Mouse (Mus musculus) ES-E14 (cell line): ENCODE results near the gene Ppp1cb. TPM values are rescaled to one million over a fixed set of nuclear protein-coding genes. Genes with fewer than 3 reads are reported as not detected.

Source experiments
- DNase-seq: peaks from one replicate; pipeline ENCODE4 v3.0.0-alpha.2; 2013; ENCODE audit warnings: low read depth, low spot score
- H3K27ac ChIP-seq: 2 replicates; pipeline ENCODE4 v1.5.1; 2012; ENCODE audit warnings: low read depth, mild to moderate bottlenecking, low read length, moderate library complexity, mixed read lengths; ENCODE audit not compliant: poor library complexity, insufficient read depth, severe bottlenecking
- H3K36me3 ChIP-seq: 2 replicates; pipeline ENCODE4 v1.6.1; 2012; ENCODE audit warnings: mild to moderate bottlenecking, low read length, moderate library complexity, mixed read lengths; ENCODE audit not compliant: control insufficient read depth, poor library complexity, insufficient read depth, severe bottlenecking
- H3K4me1 ChIP-seq, 2 experiments: fragments of 150-350 bp in 1 of 2; sonication (generic) in 1 of 2; 2 replicates each; pipeline ENCODE4 v1.6.1; 2012; ENCODE audit warnings: low read length in 2 of 2, mild to moderate bottlenecking in 1 of 2, mixed read lengths in 1 of 2; ENCODE audit not compliant: control insufficient read depth in 2 of 2, insufficient read depth in 2 of 2, poor library complexity in 1 of 2
- H3K4me3 ChIP-seq, 2 experiments: fragments of 150-350 bp in 1 of 2; sonication (generic) in 1 of 2; 2 replicates each; pipeline ENCODE4 v1.5.1; 2012; ENCODE audit warnings: low read length in 2 of 2, low read depth in 1 of 2, mild to moderate bottlenecking in 1 of 2, mixed read lengths in 1 of 2; ENCODE audit not compliant: insufficient read depth in 1 of 2, poor library complexity in 1 of 2, severe bottlenecking in 1 of 2
- H3K9ac ChIP-seq: 2 replicates; pipeline ENCODE4 v1.6.1; 2012; ENCODE audit warnings: low read depth, mild to moderate bottlenecking, low read length, mixed read lengths; ENCODE audit not compliant: poor library complexity, insufficient read depth, severe bottlenecking
- H3K9me3 ChIP-seq: fragments of 150-350 bp; sonication (generic); 2 replicates; pipeline ENCODE4 v1.6.1; 2012; ENCODE audit warnings: low read depth, mild to moderate bottlenecking, low read length; ENCODE audit not compliant: control insufficient read depth, insufficient read depth
- CHD2 ChIP-seq: IDR thresholded peaks from 2 replicates; pipeline ENCODE4 v1.6.1; 2014; ENCODE audit warnings: mild to moderate bottlenecking, low read depth, low read length, inconsistent platforms
- HCFC1 ChIP-seq: IDR thresholded peaks from 2 replicates; pipeline ENCODE4 v1.6.1; 2012; ENCODE audit warnings: low read length, inconsistent platforms, borderline replicate concordance; ENCODE audit not compliant: insufficient read depth
- MAFK ChIP-seq: IDR thresholded peaks from 2 replicates; pipeline ENCODE4 v1.6.1; 2014; ENCODE audit warnings: mild to moderate bottlenecking, low read depth, low read length, inconsistent platforms; ENCODE audit not compliant: insufficient read depth
- ZC3H11A ChIP-seq: IDR thresholded peaks from 2 replicates; pipeline ENCODE4 v1.6.1; 2012; ENCODE audit warnings: low read depth, mild to moderate bottlenecking, inconsistent platforms, low read length, borderline replicate concordance
- ZNF384 ChIP-seq: IDR thresholded peaks from 2 replicates; pipeline ENCODE4 v1.6.1; 2012; ENCODE audit warnings: low read depth, low read length, inconsistent platforms
- in situ Hi-C, 2 experiments: fragments of 600-800 bp; cut with MboI; formaldehyde crosslinking; loops; one replicate each; pipeline ENCODE4 v1.15.1; 2025; ENCODE audit warnings: low sequenced_read_pairs in 2 of 2, inconsistent platforms in 1 of 2; ENCODE audit not compliant: unreplicated experiment in 2 of 2
- total RNA-seq: library from RNA; depleted of rRNA; stranded (reverse); fragments of 300-350 nt; gene quantifications from 2 replicates; pipeline ENCODE4 v1.2.3, GENCODE M21; 2012

Gene Ppp1cb
- total RNA-seq, 1 experiment, result 108 TPM

DNA sequence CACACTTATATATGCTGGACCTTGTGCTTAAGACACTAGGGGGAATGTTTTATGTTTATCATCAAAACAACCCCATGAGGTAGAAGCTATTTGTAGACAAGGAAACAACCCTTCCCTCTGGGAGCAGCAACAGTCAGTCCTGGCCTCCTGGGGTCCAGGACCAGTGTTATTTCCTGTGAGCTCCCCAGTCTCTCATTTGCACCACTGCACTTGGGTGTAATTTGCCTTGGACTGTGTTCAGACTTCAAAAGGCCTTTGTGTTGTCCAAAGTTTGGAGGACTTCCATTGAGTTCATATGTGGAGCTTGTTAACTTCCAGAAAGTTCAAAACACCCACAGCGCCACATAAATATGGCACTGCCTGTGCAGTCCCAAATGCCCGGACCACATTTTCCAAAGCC, 45.6 kb upstream of the Ppp1cb start:
- no peak overlapping the region for H3K9ac ChIP-seq
- no peak for TF ChIP-seq ZNF384
- TF ChIP-seq CHD2, result no peak
- no peak for TF ChIP-seq MAFK
- TF ChIP-seq HCFC1, result no peak
- TF ChIP-seq ZC3H11A, result no peak
- peaks cover 0 to 22% of the 10 kb centered on the region in 2 experiments; a peak in 2 of 4 replicates for H3K4me1 ChIP-seq
- no peaks in the 10 kb centered on the region for H3K9me3 ChIP-seq
- no peaks in the 10 kb centered on the region for H3K36me3 ChIP-seq
- in situ Hi-C loops, result no loop called here
- no peak overlapping the region for H3K4me3 ChIP-seq
- DNase-seq, result no peak
- no peak overlapping the region; the same call in 1 of the 2 replicates for H3K27ac ChIP-seq

DNA sequence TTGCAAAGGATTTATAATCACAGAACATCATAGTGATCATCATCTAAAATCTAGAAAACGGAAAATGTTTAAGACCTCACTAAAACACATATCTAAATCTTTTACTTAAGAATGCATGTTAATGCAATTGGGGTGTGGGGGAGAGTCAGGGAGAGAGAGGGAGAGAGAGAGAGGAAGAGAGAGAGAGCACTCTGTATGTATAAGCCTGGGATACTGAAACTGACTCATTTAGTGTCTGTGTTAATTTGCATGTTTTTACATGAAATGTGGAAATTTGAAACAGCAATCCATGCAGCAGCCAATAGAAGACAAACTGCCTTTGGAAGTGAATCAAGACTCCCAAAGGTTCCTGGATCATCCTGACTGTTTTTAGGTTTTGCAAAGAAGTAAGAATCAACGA, 45.1 kb upstream of the Ppp1cb start:
- Histone ChIP-seq H3K9me3 (no peaks in the 10 kb centered on the region), H3K4me3 (no peak overlapping the region), H3K36me3 (no peaks in the 10 kb centered on the region), H3K27ac (no peak overlapping the region), H3K9ac (no peak overlapping the region), H3K4me1 (peaks cover 0 to 22% of the 10 kb centered on the region in 2 experiments; a peak in 2 of 4 replicates)
- TF ChIP-seq MAFK (no peak), ZC3H11A (no peak), ZNF384 (no peak), HCFC1 (no peak), CHD2 (no peak)
- in situ Hi-C loops, result no loop called here
- DNase-seq, result no peak

DNA sequence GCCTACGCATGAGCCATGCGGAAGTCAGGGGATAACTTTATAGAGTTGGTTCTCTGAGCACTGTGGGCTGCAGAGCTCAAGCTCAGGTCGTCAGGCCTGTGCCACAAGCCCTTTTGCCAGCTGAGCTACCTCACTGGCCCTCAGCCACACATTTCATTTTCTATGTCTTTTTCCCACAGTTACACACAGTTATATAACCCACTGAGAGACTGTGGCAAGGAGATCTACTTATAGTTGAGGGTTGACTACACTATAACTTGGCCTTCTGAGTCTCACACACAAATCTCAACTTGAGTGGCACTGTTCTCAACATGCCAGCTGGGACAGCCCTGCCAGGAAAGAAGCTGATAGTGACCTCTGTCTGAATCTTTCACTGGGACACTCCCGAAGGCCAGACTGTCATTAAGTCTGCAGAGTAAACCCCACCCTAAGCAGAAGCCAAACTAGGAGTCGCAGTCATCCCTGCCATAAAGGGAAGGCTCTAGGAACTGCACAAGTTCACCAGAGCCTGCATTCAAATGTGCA, 44.1 kb upstream of the Ppp1cb start:
- peaks cover 0 to 22% of the 10 kb centered on the region in 2 experiments; a peak in 2 of 4 replicates for H3K4me1 ChIP-seq
- H3K9me3 ChIP-seq, result no peaks in the 10 kb centered on the region
- no peak for TF ChIP-seq ZC3H11A
- TF ChIP-seq HCFC1, result no peak
- TF ChIP-seq ZNF384, result no peak
- no peak for TF ChIP-seq CHD2
- TF ChIP-seq MAFK, result no peak
- H3K9ac ChIP-seq, result no peak overlapping the region
- H3K27ac ChIP-seq, result no peak overlapping the region
- in situ Hi-C loops, result no loop called here
- DNase-seq, result no peak
- H3K4me3 ChIP-seq, result no peak overlapping the region
- H3K36me3 ChIP-seq, result no peaks in the 10 kb centered on the region

DNA sequence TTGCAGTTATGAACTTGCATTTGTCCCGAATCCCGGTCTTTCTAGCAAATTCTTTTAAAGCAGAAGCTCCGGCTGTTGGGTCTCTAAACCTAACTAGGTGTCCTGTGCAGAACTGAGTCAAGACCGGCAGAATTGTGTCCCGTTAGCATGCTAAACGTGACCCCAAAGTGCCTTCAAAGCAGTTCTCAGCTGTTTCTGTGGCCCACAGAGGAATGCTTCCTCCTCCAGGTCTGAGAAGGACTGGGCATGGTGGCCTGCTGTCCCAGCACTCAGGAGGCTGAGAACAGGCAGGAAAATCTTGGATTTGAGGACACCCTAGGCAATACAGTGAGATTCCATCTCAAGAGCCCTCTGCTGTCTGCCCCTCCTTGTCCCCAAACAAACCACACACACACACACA, 43.1 kb upstream of the Ppp1cb start:
- H3K9me3 ChIP-seq, result no peaks in the 10 kb centered on the region
- H3K4me3 ChIP-seq, result no peak overlapping the region
- peaks cover 0 to 18% of the 10 kb centered on the region in 2 experiments; a peak in 2 of 4 replicates for H3K4me1 ChIP-seq
- H3K36me3 ChIP-seq, result no peaks in the 10 kb centered on the region
- TF ChIP-seq ZNF384 (no peak), ZC3H11A (no peak), MAFK (no peak), CHD2 (no peak), HCFC1 (no peak)
- H3K9ac ChIP-seq, result no peak overlapping the region
- no peak for DNase-seq
- no peak overlapping the region for H3K27ac ChIP-seq
- in situ Hi-C loops, result no loop called here

DNA sequence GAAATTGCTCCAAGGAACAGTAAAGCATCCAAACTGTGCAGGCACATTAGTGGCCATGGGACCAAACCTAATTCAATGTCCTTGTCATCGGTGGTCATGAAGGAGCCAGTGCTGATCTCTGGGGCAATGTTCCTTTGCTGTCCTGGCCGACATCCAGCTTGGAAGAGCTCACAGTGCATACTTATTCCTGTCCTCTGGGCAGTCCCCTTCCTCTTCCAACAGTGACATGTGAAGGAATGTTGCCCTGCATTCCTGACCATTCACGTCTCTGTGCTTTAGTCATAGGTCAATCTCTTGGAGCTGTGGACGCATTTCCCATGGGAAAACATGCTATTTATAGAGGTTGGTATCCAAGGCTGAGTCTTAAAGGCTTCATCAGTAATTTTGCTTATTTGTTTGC, 41.8 kb upstream of the Ppp1cb start:
- H3K36me3 ChIP-seq, result no peaks in the 10 kb centered on the region
- H3K4me1 ChIP-seq, result peaks cover 0 to 14% of the 10 kb centered on the region in 2 experiments; a peak in 2 of 4 replicates
- H3K4me3 ChIP-seq, result no peak overlapping the region
- no peak overlapping the region for H3K27ac ChIP-seq
- in situ Hi-C loops, result no loop called here
- no peak overlapping the region for H3K9ac ChIP-seq
- no peak for TF ChIP-seq ZC3H11A
- no peaks in the 10 kb centered on the region for H3K9me3 ChIP-seq
- DNase-seq, result no peak
